Mouse (Mus musculus) adrenal gland, postnatal 4 days (tissue): ENCODE results near the gene Auts2. TPM values are rescaled to one million over a fixed set of nuclear protein-coding genes. Genes with fewer than 3 reads are reported as not detected.

Experiments
- DNase-seq, 2 experiments: peaks; one replicate each; pipeline ENCODE4 v3.0.0; 2021 to 2022; ENCODE audit warnings: low spot score in 2 of 2, mixed read lengths in 2 of 2
- total RNA-seq, 2 experiments: library from RNA; stranded (reverse); gene quantifications; 2 replicates each; pipeline ENCODE4 v1.2.3; 2021

The Auts2 gene
- total RNA-seq, 2 experiments from 2014 or later, result 72.9 to 80.5 TPM

DNA sequence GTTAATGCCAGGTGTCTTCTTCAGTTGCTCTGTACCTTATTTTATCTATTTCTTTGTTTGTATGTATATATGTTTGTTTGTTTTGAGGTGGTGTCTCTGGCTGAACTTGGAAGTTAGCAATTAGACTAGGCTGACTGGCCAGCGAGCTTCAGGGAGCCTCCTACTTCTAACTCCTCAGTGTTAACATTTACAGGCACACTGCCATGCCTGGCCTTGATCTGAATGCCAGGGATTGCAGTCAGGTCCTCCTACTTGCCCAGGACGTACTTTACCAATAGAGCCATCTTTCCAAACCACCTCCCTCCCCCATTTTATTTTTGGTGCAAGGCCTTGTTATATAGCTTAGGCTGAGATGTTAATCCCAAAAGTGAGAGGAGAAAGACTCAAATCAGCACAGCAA lies 1122.7 kb downstream of the Auts2 start:
- peak in 1 of 2 experiments; percentile 8 for DNase-seq

GRCm38 (mm10) chr5:131415902-131416545 lies 1127.1 kb downstream of the Auts2 start:
- DNase-seq, result no peak

DNA sequence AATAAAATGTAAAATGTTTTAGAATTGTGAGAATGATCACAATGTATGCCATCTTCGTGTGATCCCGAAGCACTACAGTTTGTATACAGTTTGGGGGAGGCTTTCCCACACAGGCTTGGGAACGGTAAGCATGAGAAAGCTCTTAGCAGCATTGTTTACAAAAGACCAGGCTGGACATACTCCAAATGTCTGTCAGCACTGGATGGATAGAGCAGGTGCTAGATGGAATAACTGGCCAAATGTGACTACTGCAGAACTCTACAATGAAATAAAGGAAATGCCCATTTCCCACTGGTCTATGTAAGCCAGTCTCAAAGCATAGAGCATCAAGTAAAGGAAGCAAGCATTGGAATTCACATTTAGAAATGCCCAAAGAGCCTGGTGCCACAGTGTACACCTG lies 1144.9 kb downstream of the Auts2 start:
- no peak for DNase-seq

GRCm38 (mm10) chr5:131395756-131396155 lies 1147.4 kb downstream of the Auts2 start:
- no peak for DNase-seq
